Mouse (Mus musculus) liver, postnatal 0 days (tissue): ENCODE data around the gene Tmem150b.

ENCODE experiments used
- CTCF ChIP-seq: sonication (generic); IDR thresholded peaks from 2 replicates; pipeline ENCODE4 v1.5.1; 2016; ENCODE audit warnings: antibody characterized with exemption, low read depth
- EP300 ChIP-seq: IDR thresholded peaks from 2 replicates; pipeline ENCODE4 v1.6.1; 2016; ENCODE audit warnings: antibody characterized with exemption, low read depth, mild to moderate bottlenecking

DNA sequence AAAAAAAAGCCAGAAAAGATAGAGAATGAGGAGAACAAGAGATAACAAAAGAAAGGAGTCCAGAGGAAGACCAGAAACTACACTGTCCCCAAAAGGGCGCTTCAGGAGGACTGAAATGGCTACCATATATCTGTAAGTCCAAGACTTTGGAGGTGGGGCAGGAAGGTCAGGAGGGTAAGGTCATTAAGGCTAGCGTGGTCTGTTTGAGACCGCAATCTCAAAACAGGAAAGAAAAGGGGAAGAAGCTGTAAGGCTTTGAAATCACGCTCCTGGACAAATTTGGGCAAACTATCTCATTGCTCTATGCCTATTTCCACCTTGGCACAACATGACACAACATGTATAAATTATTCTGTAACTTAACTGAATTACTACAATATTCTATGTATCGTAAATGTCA is 41.7 kb downstream of the Tmem150b start:
- TF ChIP-seq CTCF: no peak
- TF ChIP-seq EP300: no peak
